Mouse (Mus musculus): ENCODE results near the gene Vmn2r35. TPM values are rescaled to one million over a fixed set of nuclear protein-coding genes. Genes with fewer than 3 reads are reported as not detected.
"Not testable (repeated sequence)": the region's sequence is repeated elsewhere in the genome, so short reads cannot be mapped to it uniquely, and the experiment has no call there.

Vmn2r35 gene
- polyA plus RNA-seq (2014; fragmentation: Nextera tagmentation; extraction: Ambion mirVana) = not detected in 2 replicates

DNA sequence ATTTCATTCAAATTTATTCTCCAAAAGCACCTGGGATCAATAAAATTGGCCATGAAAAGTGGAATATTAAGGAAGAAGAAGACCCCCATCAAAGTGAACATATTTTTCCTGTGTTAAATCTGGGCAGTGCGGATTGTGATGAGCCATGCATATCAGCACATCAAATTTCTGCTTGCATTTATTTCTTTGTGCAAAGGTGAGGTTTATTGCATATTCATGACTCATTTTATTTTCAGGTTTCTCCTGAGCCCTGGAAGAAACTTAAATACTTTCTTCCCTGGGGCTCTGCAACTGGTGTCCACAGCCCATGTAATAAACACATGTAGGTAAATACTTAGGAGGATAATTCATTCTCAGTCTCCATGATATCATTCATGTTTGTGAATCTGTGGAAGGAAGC lies at the start of gene Vmn2r35:
Gene Vmn2r35 (minus strand): TSS at position 101 of the 400 bp plus-strand sequence.
- ATAC-seq (replicated peaks; ENCODE audit: low FRiP score, low TSS enrichment, low read depth); H3K27ac ChIP-seq (ENCODE audit: low read depth); DNase-seq (ENCODE audit: low spot score); H3K27me3 ChIP-seq (replicated peaks; ENCODE audit: control insufficient read depth, insufficient read depth, low read length); H3K9ac ChIP-seq (ENCODE audit: low read length); H3K4me3 ChIP-seq (ENCODE audit: low read depth, low read length); H3K4me1 ChIP-seq (replicated peaks; ENCODE audit: control insufficient read depth, insufficient read depth, low read length); H3K4me2 ChIP-seq (ENCODE audit: low read length); H3K9me3 ChIP-seq (ENCODE audit: control insufficient read depth, low read length); H3K36me3 ChIP-seq (ENCODE audit: control insufficient read depth, insufficient read depth, low read length): not testable (repeated sequence)
- WGBS = no CpG with 5 or more reads among the region's 1 CpGs

DNA sequence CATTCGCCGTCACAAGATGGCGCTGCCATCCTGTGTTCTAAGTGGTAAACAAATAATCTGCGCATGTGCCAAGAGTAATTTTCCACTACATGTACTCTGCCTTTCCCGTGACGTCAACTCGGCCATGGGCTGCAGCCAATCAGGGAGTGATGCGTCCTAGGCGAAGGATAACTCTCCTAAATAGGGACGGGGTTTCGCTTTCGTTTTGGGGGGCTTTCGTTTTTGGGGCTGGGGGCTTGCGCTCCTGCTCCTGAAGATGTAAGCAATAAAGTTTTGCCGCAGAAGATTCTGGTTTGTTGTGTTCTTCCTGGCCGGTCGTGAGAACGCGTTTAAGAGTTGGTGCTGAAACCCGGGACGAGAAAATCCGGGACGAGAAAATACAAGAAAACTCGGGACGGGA lies 25.5 kb downstream of the Vmn2r35 start:
- WGBS = no CpG with 5 or more reads among the region's 25 CpGs
- H3K36me3 ChIP-seq (ENCODE audit: control insufficient read depth, insufficient read depth, low read length); DNase-seq (ENCODE audit: low spot score); H3K4me3 ChIP-seq (ENCODE audit: low read depth, low read length); H3K9ac ChIP-seq (ENCODE audit: low read length); H3K27ac ChIP-seq (ENCODE audit: low read depth); H3K9me3 ChIP-seq (ENCODE audit: control insufficient read depth, low read length); H3K27me3 ChIP-seq (replicated peaks; ENCODE audit: control insufficient read depth, insufficient read depth, low read length); H3K4me1 ChIP-seq (replicated peaks; ENCODE audit: control insufficient read depth, insufficient read depth, low read length); ATAC-seq (replicated peaks; ENCODE audit: low FRiP score, low TSS enrichment, low read depth); H3K4me2 ChIP-seq (ENCODE audit: low read length): not testable (repeated sequence)

Other genes starting within 250 kb of the Vmn2r35 start
- not detected in 2 replicates for gene Vmn2r34, start 130.4 kb downstream of the Vmn2r35 start, polyA plus RNA-seq (2014; fragmentation: Nextera tagmentation; extraction: Ambion mirVana)
- not detected in 2 replicates for gene Vmn2r36, start 82.6 kb upstream of the Vmn2r35 start, polyA plus RNA-seq (2014; fragmentation: Nextera tagmentation; extraction: Ambion mirVana)